ENCODE assay signal across 9 mouse cellular contexts in genomic region chr7:96152431-96152830, GRCm38 (mm10). TPM values are rescaled to one million over a fixed set of nuclear protein-coding genes. Genes with fewer than 3 reads are reported as not detected.
DNase-seq lines count a peak whose midpoint lies in the region; ATAC-seq lines count a peak whose summit lies in the region.
"Had no signal": no experiment of that assay in that cellular context is flagged by ENCODE, and none has a peak within 500 bp of the region (broad histone marks: within the 10 kb centered on the region; RNA-seq: fewer than 3 reads in every experiment).

No protein-coding gene starts in this region.

- H3K9me3 ChIP-seq in limb, embryonic 13.5 days, result no peaks in the 10 kb centered on the region

- no peak overlapping the region for H3K27ac ChIP-seq in limb, embryonic 13.5 days
- H3K27ac ChIP-seq: macrophage had no signal

- peak overlapping the region; percentile 59 for H3K4me2 ChIP-seq in limb, embryonic 13.5 days (replicated peaks)

- peak; percentile 55 for DNase-seq in embryo, embryonic 10 days (ENCODE audit: low spot score)
- no peak for DNase-seq in embryo, embryonic 9.5 days (ENCODE audit: extremely low spot score)
- peak; percentile 24 for DNase-seq in retina, embryonic 14.5 days (ENCODE audit: low spot score)
- no peak for DNase-seq in retina, postnatal 1 day
- no peak for DNase-seq in gastrocnemius, postnatal 25 days
- no peak for DNase-seq in testis, postnatal 14 days (ENCODE audit: low spot score)
- no peak for DNase-seq in adipocyte (ENCODE audit: low spot score)

- H3K36me3 ChIP-seq in limb, embryonic 13.5 days, result no peaks in the 10 kb centered on the region

- H3K27me3 ChIP-seq in limb, embryonic 13.5 days, result no peaks in the 10 kb centered on the region

- H3K9ac ChIP-seq in limb, embryonic 13.5 days, result no peak overlapping the region

- WGBS in limb, embryonic 13.5 days, result 19% methylated on average over 4 of the region's 4 CpGs

- ATAC-seq in limb, embryonic 13.5 days (ENCODE audit: low FRiP score, low read depth), result no peak

- peaks cover 7% of the 10 kb centered on the region; the same call in 1 of the 2 replicates for H3K4me1 ChIP-seq in limb, embryonic 13.5 days

- peak overlapping the region; percentile 38 for H3K4me3 ChIP-seq in limb, embryonic 13.5 days

RNA-seq across cellular contexts. Expression of gene Tenm4, which starts 18.6 kb away (rescaled TPM):
- polyA plus RNA-seq in limb, embryonic 13.5 days (2015; fragmentation: Nextera tagmentation; extraction: Ambion mirVana), result 44.4 and 49.9 TPM in 2 replicates
- total RNA-seq in gastrocnemius, postnatal 25 days (2021), result 1 to 10 TPM; 1.1 to 5.7 TPM

Comparison
In these comparisons a context has a peak if more than half of its experiments do, and no peak if none do; other contexts are left out.
1. DNase-seq: peak in embryo, embryonic 10 days (single experiment) and retina, embryonic 14.5 days (single experiment); none in embryo, embryonic 9.5 days (single experiment), retina, postnatal 1 day (single experiment), gastrocnemius, postnatal 25 days (single experiment), testis, postnatal 14 days (single experiment) and adipocyte (single experiment).